Mouse (Mus musculus): Measurements from ENCODE around the gene U2af2. TPM values are rescaled to one million over a fixed set of nuclear protein-coding genes. Genes with fewer than 3 reads are reported as not detected.
A peak's percentile ranks its signal among the peaks of the same experiment; 100 is the strongest.
"Not testable (repeated sequence)": the region's sequence is repeated elsewhere in the genome, so short reads cannot be mapped to it uniquely, and the experiment has no call there.

U2af2 gene
- total and polyA plus RNA-seq, 2 experiments from 2014 or later: 78.2 to 157 TPM

GRCm38 (mm10) chr7:5016920-5017319 lies 45.0 kb upstream of the U2af2 start:
- no peak for ATAC-seq (ENCODE audit: low FRiP score)
- peaks cover 7% of the 10 kb centered on the region; the same call in 1 of the 2 replicates for H3K4me1 ChIP-seq (ENCODE audit: insufficient read depth, low read length)
- H3K4me2 ChIP-seq (ENCODE audit: low read depth, low read length, poor library complexity, severe bottlenecking): no peak overlapping the region
- H3K4me3 ChIP-seq (ENCODE audit: low read depth, low read length): no peak overlapping the region
- H3K27me3 ChIP-seq (ENCODE audit: insufficient read depth, low read length): no peaks in the 10 kb centered on the region
- WGBS: 96% methylated on average over 2 of the region's 2 CpGs
- H3K27ac ChIP-seq (ENCODE audit: low read depth, low read length): no peak overlapping the region
- no peak for DNase-seq (ENCODE audit: low spot score)
- TF ChIP-seq CTCF (IDR thresholded peaks at IDR 0.05): no peak
- no peak overlapping the region for H3K9ac ChIP-seq (replicated peaks; ENCODE audit: low read length, poor library complexity, severe bottlenecking)
- H3K9me3 ChIP-seq (ENCODE audit: low read length): no peaks in the 10 kb centered on the region
- H3K36me3 ChIP-seq (ENCODE audit: insufficient read depth, low read length): peaks cover 7% of the 10 kb centered on the region

- Histone ChIP-seq H3K4me3 (ENCODE audit: low read depth, low read length) (no peak overlapping the region), H3K9me3 (ENCODE audit: low read length) (no peaks in the 10 kb centered on the region), H3K27me3 (ENCODE audit: insufficient read depth, low read length) (no peaks in the 10 kb centered on the region), H3K4me1 (ENCODE audit: insufficient read depth, low read length) (peaks cover 7% of the 10 kb centered on the region; the same call in 1 of the 2 replicates), H3K36me3 (ENCODE audit: insufficient read depth, low read length) (peaks cover 5% of the 10 kb centered on the region), H3K9ac (replicated peaks; ENCODE audit: low read length, poor library complexity, severe bottlenecking) (no peak overlapping the region), H3K27ac (ENCODE audit: low read depth, low read length) (no peak overlapping the region), H3K4me2 (ENCODE audit: low read depth, low read length, poor library complexity, severe bottlenecking) (no peak overlapping the region)
- DNase-seq (ENCODE audit: low spot score) (no peak), ATAC-seq (ENCODE audit: low FRiP score) (no peak)
- WGBS: 89% methylated on average over 16 of the region's 16 CpGs
- TF ChIP-seq CTCF (IDR thresholded peaks at IDR 0.05): peak; percentile 32; the same call in 1 of the 2 replicates
Measured at GRCm38 (mm10) chr7:5017352-5017751, 44.6 kb upstream of the U2af2 start.

GRCm38 (mm10) chr7:5017931-5018330 lies 44.0 kb upstream of the U2af2 start:
- Histone ChIP-seq H3K36me3 (ENCODE audit: insufficient read depth, low read length) (peaks cover under 1% of the 10 kb centered on the region; the same call in 1 of the 2 replicates), H3K27ac (ENCODE audit: low read depth, low read length) (no peak overlapping the region), H3K4me1 (ENCODE audit: insufficient read depth, low read length) (peaks cover 7% of the 10 kb centered on the region; the same call in 1 of the 2 replicates), H3K9ac (replicated peaks; ENCODE audit: low read length, poor library complexity, severe bottlenecking) (no peak overlapping the region), H3K9me3 (ENCODE audit: low read length) (no peaks in the 10 kb centered on the region), H3K4me3 (ENCODE audit: low read depth, low read length) (no peak overlapping the region), H3K4me2 (ENCODE audit: low read depth, low read length, poor library complexity, severe bottlenecking) (no peak overlapping the region), H3K27me3 (ENCODE audit: insufficient read depth, low read length) (no peaks in the 10 kb centered on the region)
- 98% methylated on average over 21 of the region's 21 CpGs for WGBS
- DNase-seq (ENCODE audit: low spot score): no peak
- no peak for TF ChIP-seq CTCF (IDR thresholded peaks at IDR 0.05)
- ATAC-seq (ENCODE audit: low FRiP score): no peak

GRCm38 (mm10) chr7:5019576-5019975 lies 42.4 kb upstream of the U2af2 start:
- Histone ChIP-seq H3K27ac (ENCODE audit: low read depth, low read length) (peak overlapping the region; percentile 94), H3K36me3 (ENCODE audit: insufficient read depth, low read length) (peaks cover 17% of the 10 kb centered on the region; the same call in 1 of the 2 replicates), H3K4me3 (ENCODE audit: low read depth, low read length) (peak overlapping the region; percentile 79), H3K4me2 (ENCODE audit: low read depth, low read length, poor library complexity, severe bottlenecking) (peak overlapping the region; percentile 91)
- not testable (repeated sequence) for ATAC-seq (ENCODE audit: low FRiP score); H3K9me3 ChIP-seq (ENCODE audit: low read length); H3K4me1 ChIP-seq (ENCODE audit: insufficient read depth, low read length); DNase-seq (ENCODE audit: low spot score); H3K9ac ChIP-seq (replicated peaks; ENCODE audit: low read length, poor library complexity, severe bottlenecking); H3K27me3 ChIP-seq (ENCODE audit: insufficient read depth, low read length)
- WGBS: 28% methylated on average over 8 of the region's 8 CpGs

- Histone ChIP-seq H3K4me3 (ENCODE audit: low read depth, low read length) (peak within 1 kb of the TSS; percentile 79), H3K9me3 (ENCODE audit: low read length) (no peaks in the 10 kb centered on the region), H3K36me3 (ENCODE audit: insufficient read depth, low read length) (peaks cover 17% of the 10 kb centered on the region; the same call in 1 of the 2 replicates), H3K4me1 (ENCODE audit: insufficient read depth, low read length) (peaks cover 7% of the 10 kb centered on the region; the same call in 1 of the 2 replicates), H3K27me3 (ENCODE audit: insufficient read depth, low read length) (no peaks in the 10 kb centered on the region), H3K9ac (replicated peaks; ENCODE audit: low read length, poor library complexity, severe bottlenecking) (peak within 1 kb of the TSS; percentile 93), H3K27ac (ENCODE audit: low read depth, low read length) (peak within 1 kb of the TSS; percentile 94), H3K4me2 (ENCODE audit: low read depth, low read length, poor library complexity, severe bottlenecking) (peak within 1 kb of the TSS; percentile 91)
- no peak; the same call in 1 of the 2 replicates for TF ChIP-seq CTCF (IDR thresholded peaks at IDR 0.05)
- DNase-seq (ENCODE audit: low spot score) (peak; percentile 100), ATAC-seq (ENCODE audit: low FRiP score) (peak; percentile 89)
- under 1% methylated on average over 46 of the region's 49 CpGs for WGBS
Measured at GRCm38 (mm10) chr7:5020000-5020681, 41.8 kb upstream of the U2af2 start, which contains the start of the genes Zfp865 and Ccdc106. Gene Zfp865 (plus strand): TSS chr7:5020376. Gene Ccdc106 (plus strand): TSS chr7:5020553.

- 0% methylated on average over 14 of the region's 15 CpGs for WGBS
Measured at GRCm38 (mm10) chr7:5020685-5021084, 41.3 kb upstream of the U2af2 start.

More at GRCm38 (mm10) chr7:5020685-5021084, 41.3 kb upstream of the U2af2 start:
- H3K27me3 ChIP-seq (ENCODE audit: insufficient read depth, low read length): no peaks in the 10 kb centered on the region
- no peaks in the 10 kb centered on the region for H3K9me3 ChIP-seq (ENCODE audit: low read length)
- peaks cover 7% of the 10 kb centered on the region; the same call in 1 of the 2 replicates for H3K4me1 ChIP-seq (ENCODE audit: insufficient read depth, low read length)
- H3K9ac ChIP-seq (replicated peaks; ENCODE audit: low read length, poor library complexity, severe bottlenecking): peak overlapping the region; percentile 93
- H3K4me3 ChIP-seq (ENCODE audit: low read depth, low read length): peak overlapping the region; percentile 79
- peaks cover 17% of the 10 kb centered on the region; the same call in 1 of the 2 replicates for H3K36me3 ChIP-seq (ENCODE audit: insufficient read depth, low read length)
- ATAC-seq (ENCODE audit: low FRiP score) (peak; percentile 7; the same call in 1 of the 2 replicates), DNase-seq (ENCODE audit: low spot score) (peak; percentile 11)
- H3K4me2 ChIP-seq (ENCODE audit: low read depth, low read length, poor library complexity, severe bottlenecking): peak overlapping the region; percentile 91
- H3K27ac ChIP-seq (ENCODE audit: low read depth, low read length): peak overlapping the region; percentile 94
- no peak for TF ChIP-seq CTCF (IDR thresholded peaks at IDR 0.05)
